Mouse (Mus musculus): ENCODE measurements around the gene Etv1.

- no peak for TF ChIP-seq CTCF (IDR thresholded peaks at IDR 0.05; ENCODE audit: control insufficient read depth, insufficient read depth, insufficient read length)
- no peak for TF ChIP-seq MAX (IDR thresholded peaks at IDR 0.05)
- no peak for TF ChIP-seq USF1 (IDR thresholded peaks at IDR 0.05; ENCODE audit: low read depth)
Measured at GRCm38 (mm10) chr12:38784221-38784620, 5.0 kb downstream of the Etv1 start.
